Mouse (Mus musculus) erythroblast, embryonic 14.5 days (primary cell): ENCODE measurements around the gene Amotl1. TPM values are rescaled to one million over a fixed set of nuclear protein-coding genes. Genes with fewer than 3 reads are reported as not detected.
A peak's percentile ranks its signal among the peaks of the same experiment; 100 is the strongest.

ENCODE experiments used
- H3K27me3 ChIP-seq: 2 replicates; pipeline ENCODE4 v1.6.1; 2012; ENCODE audit warnings: inconsistent platforms; ENCODE audit not compliant: control insufficient read depth
- H3K36me3 ChIP-seq: 2 replicates; pipeline ENCODE4 v1.6.1; 2012; ENCODE audit warnings: mild to moderate bottlenecking, inconsistent platforms; ENCODE audit not compliant: control insufficient read depth
- H3K4me1 ChIP-seq: 2 replicates; pipeline ENCODE4 v1.6.1; 2012; ENCODE audit warnings: inconsistent platforms; ENCODE audit not compliant: control insufficient read depth
- H3K4me3 ChIP-seq: replicated peaks from 2 replicates; pipeline ENCODE3; 2012; ENCODE audit warnings: moderate library complexity, mild to moderate bottlenecking, inconsistent platforms
- H3K9me3 ChIP-seq: 2 replicates; pipeline ENCODE4 v1.6.1; 2012; ENCODE audit warnings: low read length, inconsistent platforms, mixed read lengths; ENCODE audit not compliant: control insufficient read depth
- GATA1 ChIP-seq: IDR thresholded peaks from 2 replicates; pipeline ENCODE4 v1.6.1; 2012; ENCODE audit warnings: low read length, inconsistent platforms, mixed read lengths
- TAL1 ChIP-seq: IDR thresholded peaks from 3 replicates; pipeline ENCODE4 v1.6.1; 2012; ENCODE audit warnings: low read length, inconsistent platforms, mixed read lengths
- polyA plus RNA-seq: library from polyadenylated mRNA; stranded (reverse); fragments of >175 nt; gene quantifications from 2 replicates; pipeline ENCODE4 v1.2.3, GENCODE M21; 2012

Gene Amotl1
- polyA plus RNA-seq, 1 experiment = 0.11 TPM

DNA sequence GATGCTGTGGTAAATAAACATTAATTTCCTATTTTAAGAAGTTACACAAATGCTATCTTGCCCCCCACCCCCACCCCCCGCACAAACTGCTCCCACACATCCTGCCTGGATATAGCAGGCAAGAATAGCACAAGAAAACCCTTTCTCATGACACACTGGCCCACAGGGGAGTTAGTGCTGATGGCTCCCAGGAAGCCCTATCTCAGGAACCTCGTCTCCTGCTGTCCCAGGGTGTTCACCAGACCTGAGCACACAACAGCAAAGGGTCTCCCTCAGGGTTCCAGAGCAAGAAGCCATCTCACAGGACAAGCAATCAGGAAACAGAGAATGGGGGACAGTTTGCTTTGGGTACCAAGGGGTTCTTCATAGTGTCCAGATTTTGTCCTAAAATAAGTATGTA is 17.3 kb downstream of the Amotl1 start:
- Histone ChIP-seq H3K4me1 (no peaks in the 10 kb centered on the region), H3K9me3 (no peaks in the 10 kb centered on the region), H3K36me3 (no peaks in the 10 kb centered on the region), H3K4me3 (no peak overlapping the region), H3K27me3 (peaks cover 2% of the 10 kb centered on the region; the same call in 1 of the 2 replicates)
- TF ChIP-seq TAL1 = no peak
- TF ChIP-seq GATA1 = no peak

DNA sequence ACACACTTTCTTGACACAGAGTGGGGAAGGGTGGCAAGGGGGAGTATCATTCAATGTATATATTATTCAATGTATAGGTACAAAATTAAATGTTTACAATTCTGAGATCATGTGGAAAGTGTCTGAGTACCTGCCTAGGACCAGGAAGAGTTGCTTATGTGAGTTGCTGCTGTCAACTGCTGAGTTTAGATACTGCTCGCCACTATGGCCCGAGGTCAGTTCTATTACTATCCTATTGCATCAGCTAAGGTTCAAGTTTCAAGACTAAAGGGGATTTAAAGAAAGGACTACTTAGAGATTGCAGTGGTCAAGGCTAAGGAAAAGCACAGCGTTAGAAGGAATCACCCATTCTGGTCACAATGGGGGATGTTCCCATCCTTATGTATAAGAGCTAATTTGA is 18.9 kb downstream of the Amotl1 start:
- no peak overlapping the region for H3K4me3 ChIP-seq
- H3K4me1 ChIP-seq = no peaks in the 10 kb centered on the region
- no peak for TF ChIP-seq TAL1
- TF ChIP-seq GATA1 = no peak
- no peaks in the 10 kb centered on the region for H3K9me3 ChIP-seq
- no peaks in the 10 kb centered on the region for H3K36me3 ChIP-seq
- H3K27me3 ChIP-seq = peaks cover 2% of the 10 kb centered on the region; the same call in 1 of the 2 replicates

DNA sequence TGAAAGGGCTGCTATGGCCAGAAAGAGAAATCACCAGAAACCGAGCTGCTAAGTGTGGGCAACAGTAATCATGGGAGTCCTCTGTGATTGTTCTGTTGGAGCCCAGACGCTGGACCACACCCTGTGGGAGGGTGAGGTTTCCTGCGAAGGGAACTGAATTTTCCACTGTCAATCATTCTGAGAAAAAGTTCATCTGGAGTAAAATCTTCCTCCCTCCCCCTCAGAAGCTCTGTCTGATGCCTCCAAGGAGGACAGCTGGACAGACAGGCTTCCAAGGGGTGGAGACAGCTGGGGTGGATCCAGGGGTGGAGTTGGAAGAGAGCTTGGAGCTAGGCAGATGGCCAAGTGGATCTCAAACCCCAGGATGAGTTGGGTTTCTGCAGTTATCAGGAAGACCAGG is 19.8 kb downstream of the Amotl1 start:
- no peaks in the 10 kb centered on the region for H3K4me1 ChIP-seq
- H3K4me3 ChIP-seq = no peak overlapping the region
- peaks cover 2% of the 10 kb centered on the region; the same call in 1 of the 2 replicates for H3K27me3 ChIP-seq
- TF ChIP-seq GATA1 (no peak), TAL1 (no peak)
- no peaks in the 10 kb centered on the region for H3K9me3 ChIP-seq
- H3K36me3 ChIP-seq = no peaks in the 10 kb centered on the region

DNA sequence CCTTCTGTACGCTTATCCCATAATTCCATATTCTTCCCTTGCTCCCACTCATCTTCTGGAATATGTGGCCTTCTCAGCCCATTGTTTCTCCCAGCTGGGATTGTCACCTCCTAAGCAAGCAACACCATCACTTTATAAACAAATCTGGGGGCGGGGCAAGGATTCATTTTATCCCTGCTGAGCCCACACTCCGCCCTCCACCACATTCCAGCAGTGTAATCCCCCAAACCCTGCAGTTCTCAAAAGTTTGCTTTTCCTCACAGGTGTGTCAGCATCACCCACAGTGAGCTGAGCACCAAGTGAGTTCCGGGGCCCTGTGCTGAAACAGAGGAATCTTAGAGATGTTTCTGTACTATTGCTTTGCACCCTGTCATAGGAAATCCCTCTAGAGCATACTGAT is 20.9 kb downstream of the Amotl1 start:
- Histone ChIP-seq H3K4me3 (no peak overlapping the region), H3K36me3 (no peaks in the 10 kb centered on the region), H3K27me3 (peaks cover 2% of the 10 kb centered on the region; the same call in 1 of the 2 replicates), H3K4me1 (no peaks in the 10 kb centered on the region), H3K9me3 (no peaks in the 10 kb centered on the region)
- no peak for TF ChIP-seq GATA1
- no peak for TF ChIP-seq TAL1

DNA sequence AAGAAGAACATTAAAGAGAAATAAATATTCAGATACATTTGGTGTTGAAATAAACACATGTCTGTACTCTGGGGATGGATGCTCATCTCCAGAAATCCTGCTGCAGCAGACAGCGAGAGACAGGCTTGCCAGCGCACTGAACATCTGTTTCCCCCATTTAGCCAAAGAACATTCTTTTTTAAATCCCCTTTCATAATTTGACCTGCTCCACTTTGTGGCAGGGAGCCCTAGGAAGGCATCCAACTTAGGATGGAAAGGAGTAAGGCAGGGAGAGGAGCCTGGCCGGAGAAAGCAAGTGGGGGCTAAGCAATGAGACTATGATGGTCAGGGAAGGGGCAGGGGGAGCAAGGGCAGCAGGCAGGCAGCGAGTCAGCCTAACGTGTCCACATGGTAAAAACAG is 21.6 kb downstream of the Amotl1 start:
- H3K9me3 ChIP-seq = no peaks in the 10 kb centered on the region
- TF ChIP-seq TAL1 (no peak), GATA1 (no peak)
- peaks cover 2% of the 10 kb centered on the region; the same call in 1 of the 2 replicates for H3K27me3 ChIP-seq
- H3K4me1 ChIP-seq = no peaks in the 10 kb centered on the region
- H3K4me3 ChIP-seq = no peak overlapping the region
- H3K36me3 ChIP-seq = no peaks in the 10 kb centered on the region

DNA sequence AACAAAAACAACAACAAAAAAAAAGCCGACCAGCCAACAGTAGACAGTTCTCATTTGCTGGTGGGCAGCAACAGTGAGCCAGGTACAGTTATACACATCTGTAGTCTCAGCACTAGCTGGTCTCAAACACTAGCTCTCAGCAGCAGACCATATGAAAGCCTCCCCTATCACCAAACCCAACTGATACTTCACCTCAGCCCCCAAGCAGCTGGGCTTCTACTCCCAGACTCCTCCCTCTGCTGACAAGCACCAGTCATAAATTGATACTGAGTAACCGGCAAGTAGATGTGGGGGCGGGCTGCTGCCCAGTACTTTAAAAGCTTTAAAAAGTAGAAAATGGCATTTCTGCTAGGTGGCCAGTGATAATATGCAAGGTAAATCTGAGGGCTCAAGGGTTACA is 22.0 kb downstream of the Amotl1 start:
- no peaks in the 10 kb centered on the region for H3K9me3 ChIP-seq
- H3K36me3 ChIP-seq = no peaks in the 10 kb centered on the region
- TF ChIP-seq TAL1 = no peak
- no peak for TF ChIP-seq GATA1
- no peaks in the 10 kb centered on the region for H3K4me1 ChIP-seq
- H3K4me3 ChIP-seq = no peak overlapping the region
- peaks cover 2% of the 10 kb centered on the region; the same call in 1 of the 2 replicates for H3K27me3 ChIP-seq

DNA sequence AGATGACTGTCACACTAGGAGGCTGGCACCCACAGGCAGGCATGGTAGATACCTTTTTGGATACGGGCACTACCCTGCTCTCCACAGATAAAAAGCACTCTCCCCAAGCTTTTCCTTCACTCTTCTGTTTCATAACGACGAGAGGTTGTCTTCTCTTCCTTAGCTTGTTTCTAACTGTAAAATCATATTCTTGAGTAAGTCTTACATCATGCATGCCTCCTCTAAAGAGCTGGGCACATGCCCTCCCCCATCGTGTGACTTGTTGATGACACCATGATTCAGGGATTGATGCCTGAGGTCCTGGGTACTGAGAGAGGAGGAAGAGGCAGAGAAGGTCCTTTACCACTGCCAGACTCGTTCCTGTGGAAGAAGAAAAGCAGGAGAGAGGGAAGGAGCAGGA is 24.7 kb downstream of the Amotl1 start:
- no peaks in the 10 kb centered on the region for H3K36me3 ChIP-seq
- H3K9me3 ChIP-seq = no peaks in the 10 kb centered on the region
- peaks cover 16% of the 10 kb centered on the region for H3K27me3 ChIP-seq
- H3K4me1 ChIP-seq = no peaks in the 10 kb centered on the region
- H3K4me3 ChIP-seq = no peak overlapping the region
- no peak for TF ChIP-seq TAL1
- TF ChIP-seq GATA1 = no peak

DNA sequence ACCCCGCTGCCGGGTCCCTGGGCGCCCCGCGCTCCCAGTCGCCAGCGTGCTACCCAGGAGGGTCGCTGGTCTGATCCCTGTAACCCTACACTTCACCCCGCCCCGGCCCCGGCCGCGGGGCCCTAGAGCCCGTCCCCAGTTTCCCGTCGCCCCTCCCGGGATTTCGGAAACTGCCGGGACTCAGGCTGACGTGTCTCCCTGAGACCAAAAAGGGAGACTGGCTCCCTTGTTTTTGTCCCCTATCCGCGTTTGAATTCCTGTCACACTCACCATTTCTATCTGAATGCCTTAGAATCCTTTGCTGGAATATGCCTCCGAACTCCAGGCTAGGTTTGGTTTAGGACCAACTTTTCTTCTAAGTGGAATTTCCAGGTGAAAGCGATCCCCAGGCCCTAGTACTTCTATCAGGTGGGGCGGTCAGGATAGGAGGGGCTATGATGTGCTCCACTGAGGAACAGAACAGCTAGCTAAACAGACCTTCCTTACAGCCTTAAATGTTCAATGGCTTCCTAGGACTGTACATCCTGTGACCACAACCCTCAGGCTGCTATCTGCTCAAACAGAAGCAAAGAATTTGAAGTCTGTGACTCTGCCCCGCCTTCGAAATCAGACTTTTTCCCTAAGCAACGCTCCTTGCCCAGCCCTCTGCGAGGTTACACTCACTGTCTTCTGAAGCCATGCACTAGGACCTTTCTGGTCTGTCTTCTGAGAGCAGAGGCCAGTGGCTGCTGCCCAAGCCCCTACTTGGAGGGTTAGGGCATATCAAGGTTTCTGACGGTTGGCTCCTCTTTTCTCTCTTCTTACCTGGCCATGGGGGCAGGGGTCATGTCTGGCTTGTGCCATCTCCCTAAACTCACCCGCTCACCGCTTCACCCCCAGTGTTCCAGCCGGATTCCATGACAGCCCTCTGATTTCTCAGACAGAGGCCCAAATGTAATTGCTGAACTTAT is 29.6 kb downstream of the Amotl1 start:
- Histone ChIP-seq H3K27me3 (peaks cover 44% of the 10 kb centered on the region), H3K4me3 (peak overlapping the region; percentile 9), H3K4me1 (no peaks in the 10 kb centered on the region), H3K9me3 (no peaks in the 10 kb centered on the region), H3K36me3 (no peaks in the 10 kb centered on the region)
- TF ChIP-seq TAL1 = no peak
- TF ChIP-seq GATA1 = no peak

DNA sequence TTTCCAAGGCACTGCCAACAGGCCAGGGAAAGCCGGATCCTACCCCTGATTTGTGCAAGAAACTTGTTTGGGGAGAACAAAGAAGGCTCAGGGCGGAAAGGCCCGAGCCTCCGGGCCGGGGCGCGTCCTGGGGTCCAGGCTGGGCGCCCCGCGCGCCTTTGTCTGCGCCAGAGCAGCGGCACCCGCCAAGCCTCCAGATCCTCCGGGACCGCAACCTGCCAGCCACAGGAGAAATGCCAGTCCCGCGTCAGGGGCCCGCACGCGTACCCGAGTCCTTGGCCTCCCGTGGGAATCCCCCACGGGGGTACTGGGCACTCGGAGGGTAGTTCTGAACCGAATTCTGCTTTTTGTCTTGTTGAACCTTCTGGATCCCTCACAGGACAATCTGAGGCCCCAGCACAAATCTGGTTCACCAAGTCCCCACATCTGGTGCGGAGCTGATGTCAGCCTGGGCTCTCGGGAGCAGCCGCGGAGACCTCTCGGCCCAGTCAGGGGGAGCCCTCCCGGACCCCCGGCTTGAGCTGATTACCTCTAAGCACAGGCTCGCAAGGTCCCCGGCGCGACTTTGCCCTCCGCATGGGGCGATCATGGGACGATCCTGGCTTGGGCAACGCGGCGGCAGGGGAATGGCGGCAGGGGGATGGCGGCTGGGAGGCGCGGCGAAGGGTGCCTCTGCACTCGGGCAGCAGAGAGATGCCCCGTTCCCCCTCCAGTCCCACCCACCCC is 30.5 kb downstream of the Amotl1 start:
- Histone ChIP-seq H3K4me1 (no peaks in the 10 kb centered on the region), H3K36me3 (no peaks in the 10 kb centered on the region), H3K4me3 (peak overlapping the region; percentile 54), H3K9me3 (no peaks in the 10 kb centered on the region), H3K27me3 (peaks cover 44% of the 10 kb centered on the region)
- TF ChIP-seq TAL1 (no peak), GATA1 (no peak)
